Mouse (Mus musculus): ENCODE measurements around the gene Pdzd4.

- TF ChIP-seq POLR2A (IDR thresholded peaks at IDR 0.05; ENCODE audit: borderline replicate concordance, low read depth, low read length): no peak
- no peak for TF ChIP-seq CTCF (IDR thresholded peaks at IDR 0.05; ENCODE audit: low read depth, low read length)
Observed at GRCm38 (mm10) chrX:73785666-73786065, 39.1 kb downstream of the Pdzd4 start.
